Mouse (Mus musculus): ENCODE measurements around the gene Arel1. TPM values are rescaled to one million over a fixed set of nuclear protein-coding genes. Genes with fewer than 3 reads are reported as not detected.

The Arel1 gene
- polyA plus RNA-seq, 1 experiment from 2014 or later, result 21.5 TPM

- no peaks in the 10 kb centered on the region for H3K4me1 ChIP-seq (replicated peaks)
Observed at GRCm38 (mm10) chr12:84884423-84885076, 86.2 kb downstream of the Arel1 start.

GRCm38 (mm10) chr12:84882796-84883195, 87.9 kb downstream of the Arel1 start:
- 85% methylated on average over 4 of the region's 4 CpGs for WGBS
- H3K27ac ChIP-seq, result no peak overlapping the region
- no peaks in the 10 kb centered on the region for H3K9me3 ChIP-seq
- no peak for DNase-seq (ENCODE audit: low spot score)
- H3K4me1 ChIP-seq (replicated peaks), result no peaks in the 10 kb centered on the region
- H3K36me3 ChIP-seq, result no peaks in the 10 kb centered on the region
- H3K4me3 ChIP-seq, result no peak overlapping the region
- H3K27me3 ChIP-seq (ENCODE audit: insufficient read depth, poor library complexity, severe bottlenecking), result peaks cover 20% of the 10 kb centered on the region

More at GRCm38 (mm10) chr12:84884423-84885076, 86.2 kb downstream of the Arel1 start:
- 83% methylated on average over 7 of the region's 7 CpGs for WGBS
- no peaks in the 10 kb centered on the region for H3K36me3 ChIP-seq
- H3K27me3 ChIP-seq (ENCODE audit: insufficient read depth, poor library complexity, severe bottlenecking), result 0 out of 2 replicates have a peak, but pooled peaks cover 6% of the 10 kb centered on the region
- H3K27ac ChIP-seq, result no peak overlapping the region
- DNase-seq (ENCODE audit: low spot score), result no peak
- H3K9me3 ChIP-seq, result no peaks in the 10 kb centered on the region
- H3K4me3 ChIP-seq, result no peak overlapping the region

- Histone ChIP-seq H3K9me3 (no peaks in the 10 kb centered on the region), H3K4me1 (replicated peaks) (peaks cover 18% of the 10 kb centered on the region), H3K27me3 (ENCODE audit: insufficient read depth, poor library complexity, severe bottlenecking) (peaks cover 48% of the 10 kb centered on the region), H3K4me3 (no peak overlapping the region), H3K27ac (no peak overlapping the region), H3K36me3 (no peaks in the 10 kb centered on the region)
- DNase-seq (ENCODE audit: low spot score), result no peak
- WGBS, result 63% methylated on average over 11 of the region's 11 CpGs
Observed at GRCm38 (mm10) chr12:84880091-84880490, 90.6 kb downstream of the Arel1 start.

- Histone ChIP-seq H3K27me3 (ENCODE audit: insufficient read depth, poor library complexity, severe bottlenecking) (peaks cover 63% of the 10 kb centered on the region), H3K9me3 (no peaks in the 10 kb centered on the region), H3K36me3 (no peaks in the 10 kb centered on the region), H3K27ac (no peak within 1 kb of the TSS), H3K4me3 (peak within 1 kb of the TSS; percentile 44), H3K4me1 (replicated peaks) (peaks cover 18% of the 10 kb centered on the region)
- DNase-seq (ENCODE audit: low spot score), result peak; percentile 79
- 2% methylated on average over 34 of the region's 34 CpGs for WGBS
Observed at GRCm38 (mm10) chr12:84876481-84877121, 94.1 kb downstream of the Arel1 start, which contains the start of gene Ltbp2. TSS of gene Ltbp2 (minus strand) at chr12:84876532.

GRCm38 (mm10) chr12:84875761-84876480, 94.8 kb downstream of the Arel1 start:
- 2% methylated on average over 59 of the region's 59 CpGs for WGBS
- Histone ChIP-seq H3K4me1 (replicated peaks) (peaks cover 18% of the 10 kb centered on the region), H3K4me3 (peak overlapping the region; percentile 44), H3K9me3 (no peaks in the 10 kb centered on the region), H3K27me3 (ENCODE audit: insufficient read depth, poor library complexity, severe bottlenecking) (peaks cover 61% of the 10 kb centered on the region), H3K27ac (no peak overlapping the region), H3K36me3 (no peaks in the 10 kb centered on the region)
- peak; percentile 43 for DNase-seq (ENCODE audit: low spot score)

GRCm38 (mm10) chr12:84873434-84873833, 97.3 kb downstream of the Arel1 start:
- DNase-seq (ENCODE audit: low spot score), result no peak
- WGBS, result 0% methylated on average over 3 of the region's 3 CpGs
- peaks cover 18% of the 10 kb centered on the region for H3K4me1 ChIP-seq (replicated peaks)
- H3K9me3 ChIP-seq, result no peaks in the 10 kb centered on the region
- H3K4me3 ChIP-seq, result no peak overlapping the region
- no peak overlapping the region for H3K27ac ChIP-seq
- H3K36me3 ChIP-seq, result no peaks in the 10 kb centered on the region
- H3K27me3 ChIP-seq (ENCODE audit: insufficient read depth, poor library complexity, severe bottlenecking), result peaks cover 49% of the 10 kb centered on the region

- H3K36me3 ChIP-seq, result no peaks in the 10 kb centered on the region
- H3K9me3 ChIP-seq, result no peaks in the 10 kb centered on the region
- WGBS, result 74% methylated on average over 2 of the region's 2 CpGs
- DNase-seq (ENCODE audit: low spot score), result no peak
- H3K27ac ChIP-seq, result no peak overlapping the region
- H3K4me1 ChIP-seq (replicated peaks), result peaks cover 18% of the 10 kb centered on the region
- H3K4me3 ChIP-seq, result no peak overlapping the region
- peaks cover 38% of the 10 kb centered on the region for H3K27me3 ChIP-seq (ENCODE audit: insufficient read depth, poor library complexity, severe bottlenecking)
Observed at GRCm38 (mm10) chr12:84872310-84872709, 98.4 kb downstream of the Arel1 start.

Other genes with a start within 250 kb of the Arel1 start
- gene Npc2, start 197.7 kb downstream of the Arel1 start, polyA plus RNA-seq (2016; fragmentation: Nextera tagmentation; extraction: Ambion mirVana), result 77.2 and 89.0 TPM in 2 replicates
- gene Isca2, start 197.6 kb downstream of the Arel1 start, polyA plus RNA-seq (2016; fragmentation: Nextera tagmentation; extraction: Ambion mirVana), result 160 and 181 TPM in 2 replicates
- 0.12 and 0.17 TPM in 2 replicates for gene Ltbp2, start 94.4 kb downstream of the Arel1 start, polyA plus RNA-seq (2016; fragmentation: Nextera tagmentation; extraction: Ambion mirVana)
- gene Fcf1, start within 50 bp of the Arel1 start, polyA plus RNA-seq (2016; fragmentation: Nextera tagmentation; extraction: Ambion mirVana), result 174 and 178 TPM in 2 replicates
- gene Ylpm1, start 25.4 kb upstream of the Arel1 start, polyA plus RNA-seq (2016; fragmentation: Nextera tagmentation; extraction: Ambion mirVana), result 31.9 and 34.8 TPM in 2 replicates
- gene Prox2, start 139.9 kb upstream of the Arel1 start, polyA plus RNA-seq (2016; fragmentation: Nextera tagmentation; extraction: Ambion mirVana), result 3.8 and 4.7 TPM in 2 replicates
- gene Dlst, start 139.9 kb upstream of the Arel1 start, polyA plus RNA-seq (2016; fragmentation: Nextera tagmentation; extraction: Ambion mirVana), result 101 and 109 TPM in 2 replicates
- gene Rps6kl1, start 180.4 kb upstream of the Arel1 start, polyA plus RNA-seq (2016; fragmentation: Nextera tagmentation; extraction: Ambion mirVana), result 3.7 and 3.8 TPM in 2 replicates
- gene Pgf, start 206.9 kb upstream of the Arel1 start, polyA plus RNA-seq (2016; fragmentation: Nextera tagmentation; extraction: Ambion mirVana), result 5.8 and 8.0 TPM in 2 replicates
- gene Eif2b2, start 248.6 kb upstream of the Arel1 start, polyA plus RNA-seq (2016; fragmentation: Nextera tagmentation; extraction: Ambion mirVana), result 126 and 131 TPM in 2 replicates

Data from hindbrain, embryonic 10.5 days (tissue).